Mouse (Mus musculus): ENCODE data around the gene Glis2. TPM values are rescaled to one million over a fixed set of nuclear protein-coding genes. Genes with fewer than 3 reads are reported as not detected.

The Glis2 gene
- polyA plus RNA-seq (2014; fragmentation: Illumina TruSeq; extraction: RNeasy Lipid Tissue Mini Kit (QIAGEN cat#74804); ENCODE audit: low read depth, low replicate concordance) = 14.7 TPM

DNA sequence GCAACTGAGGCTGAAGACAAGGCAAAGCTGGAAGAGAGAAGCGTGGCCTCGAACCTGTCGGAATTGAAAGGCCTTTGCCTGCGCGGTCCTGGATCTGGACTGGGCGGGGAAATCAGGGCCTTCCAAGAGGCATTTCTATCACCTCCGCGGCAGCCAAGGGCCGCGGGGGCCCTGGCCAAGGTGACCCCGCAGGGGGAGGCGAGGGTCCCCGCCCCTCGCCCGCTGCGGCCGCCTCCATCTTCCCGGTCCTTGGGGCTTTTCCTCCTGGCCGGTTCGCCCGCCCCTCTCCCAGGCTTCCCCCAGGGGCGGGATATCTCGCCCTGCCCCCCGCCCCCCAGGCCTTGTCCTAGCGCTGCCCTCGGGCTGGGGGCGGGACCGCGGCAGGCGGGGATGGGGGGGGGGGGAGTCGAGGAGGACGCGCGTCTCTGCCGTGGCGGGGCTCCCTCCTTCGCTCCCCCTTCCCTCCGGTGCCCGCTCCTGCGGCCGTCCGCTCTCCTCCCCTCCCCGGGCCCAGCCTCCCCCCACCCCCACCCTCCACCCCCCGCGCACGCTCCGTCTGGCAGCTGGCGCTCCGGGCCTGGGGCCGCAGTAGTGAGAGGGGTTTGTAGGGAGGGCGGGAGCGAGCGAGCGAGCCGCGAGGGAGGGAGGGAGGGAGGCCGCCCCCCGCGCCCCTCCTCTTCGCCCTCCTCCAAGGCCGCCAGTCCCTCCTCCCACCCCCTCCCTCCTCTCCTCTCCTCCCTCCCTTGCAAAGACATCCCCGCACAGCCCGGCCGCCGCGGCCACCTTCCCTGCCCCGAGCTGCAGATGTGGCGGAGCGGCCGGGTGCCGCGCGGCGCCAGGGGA, at the start of gene Glis2:
Gene Glis2 (plus strand): TSS at position 743 of the 843 bp plus-strand sequence.

GRCm38 (mm10) chr16:4559715-4560144, 34.8 kb upstream of the Glis2 start, which contains the start of gene Tfap4:
TSS of gene Tfap4 (minus strand) at chr16:4559854.

DNA sequence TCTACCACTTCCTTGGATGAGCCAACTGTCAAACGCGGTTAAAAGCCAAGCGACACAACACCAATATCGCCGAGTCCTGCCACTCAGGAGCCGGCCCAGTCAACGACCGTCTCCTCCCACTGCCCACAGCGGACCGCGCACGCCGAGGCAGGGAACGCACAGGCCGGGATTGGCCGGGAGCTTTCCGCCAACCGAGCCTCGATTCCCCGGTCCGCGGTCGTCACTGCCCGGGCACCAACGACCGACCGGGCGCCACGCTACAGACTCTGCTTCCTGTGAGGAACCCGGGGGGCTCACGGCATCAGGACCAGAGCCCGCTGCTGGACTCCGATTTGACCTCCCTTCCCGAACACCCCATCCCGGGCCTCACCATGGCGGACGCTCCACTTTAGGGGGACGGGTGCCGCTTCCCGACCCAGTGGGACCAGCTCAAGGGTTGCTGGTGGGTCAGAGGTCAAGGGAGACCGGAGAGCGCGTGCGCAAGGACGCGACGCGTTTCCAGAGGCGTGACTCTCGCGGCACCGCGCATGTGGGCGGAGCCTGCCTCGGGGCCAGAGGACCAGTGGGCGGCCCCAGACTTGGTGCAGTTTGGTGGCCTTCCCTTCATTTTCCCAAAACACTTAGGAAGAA, 30.1 kb downstream of the Glis2 start, which contains the start of gene Pam16:
Gene Pam16 (minus strand): TSS at position 508 of the 630 bp plus-strand sequence.

GRCm38 (mm10) chr16:4639831-4640237, 45.3 kb downstream of the Glis2 start, which contains the start of the genes Vasn and Dnaja3:
TSS of gene Vasn (plus strand) at chr16:4639941.
TSS of gene Dnaja3 (plus strand) at chr16:4639989.

Other genes starting within 250 kb of the Glis2 start
- 6.3 TPM for gene Adcy9, start 174.2 kb upstream of the Glis2 start, polyA plus RNA-seq (2014; fragmentation: Illumina TruSeq; extraction: RNeasy Lipid Tissue Mini Kit (QIAGEN cat#74804); ENCODE audit: low read depth, low replicate concordance)
- 4.3 TPM for gene Srl, start 52.9 kb upstream of the Glis2 start, polyA plus RNA-seq (2014; fragmentation: Illumina TruSeq; extraction: RNeasy Lipid Tissue Mini Kit (QIAGEN cat#74804); ENCODE audit: low read depth, low replicate concordance)
- 4.5 TPM for gene Tfap4, start 34.9 kb upstream of the Glis2 start, polyA plus RNA-seq (2014; fragmentation: Illumina TruSeq; extraction: RNeasy Lipid Tissue Mini Kit (QIAGEN cat#74804); ENCODE audit: low read depth, low replicate concordance)
- gene Pam16, start 30.3 kb downstream of the Glis2 start, polyA plus RNA-seq (2014; fragmentation: Illumina TruSeq; extraction: RNeasy Lipid Tissue Mini Kit (QIAGEN cat#74804); ENCODE audit: low read depth, low replicate concordance) = 63.5 TPM
- gene Vasn, start 45.2 kb downstream of the Glis2 start, polyA plus RNA-seq (2014; fragmentation: Illumina TruSeq; extraction: RNeasy Lipid Tissue Mini Kit (QIAGEN cat#74804); ENCODE audit: low read depth, low replicate concordance) = 20.9 TPM
- gene Dnaja3, start 45.3 kb downstream of the Glis2 start, polyA plus RNA-seq (2014; fragmentation: Illumina TruSeq; extraction: RNeasy Lipid Tissue Mini Kit (QIAGEN cat#74804); ENCODE audit: low read depth, low replicate concordance) = 41.8 TPM
- 39.4 TPM for gene Coro7, start 85.1 kb downstream of the Glis2 start, polyA plus RNA-seq (2014; fragmentation: Illumina TruSeq; extraction: RNeasy Lipid Tissue Mini Kit (QIAGEN cat#74804); ENCODE audit: low read depth, low replicate concordance)
- 9.1 TPM for gene Nmral1, start 124.6 kb downstream of the Glis2 start, polyA plus RNA-seq (2014; fragmentation: Illumina TruSeq; extraction: RNeasy Lipid Tissue Mini Kit (QIAGEN cat#74804); ENCODE audit: low read depth, low replicate concordance)
- gene Hmox2, start 131.6 kb downstream of the Glis2 start, polyA plus RNA-seq (2014; fragmentation: Illumina TruSeq; extraction: RNeasy Lipid Tissue Mini Kit (QIAGEN cat#74804); ENCODE audit: low read depth, low replicate concordance) = 87.0 TPM
- gene Cdip1, start 195.6 kb downstream of the Glis2 start, polyA plus RNA-seq (2014; fragmentation: Illumina TruSeq; extraction: RNeasy Lipid Tissue Mini Kit (QIAGEN cat#74804); ENCODE audit: low read depth, low replicate concordance) = 65.2 TPM
- gene 4930562C15Rik, start 240.7 kb downstream of the Glis2 start, polyA plus RNA-seq (2014; fragmentation: Illumina TruSeq; extraction: RNeasy Lipid Tissue Mini Kit (QIAGEN cat#74804); ENCODE audit: low read depth, low replicate concordance) = 1.3 TPM